Mouse (Mus musculus): ENCODE measurements at regions not wholly inside any gene's neighbourhood (a gene's known extent, or its start where the extent isn't known, plus 50 kb on each side); places are given as distances from the start of the nearest gene placed in this dataset.

DNA sequence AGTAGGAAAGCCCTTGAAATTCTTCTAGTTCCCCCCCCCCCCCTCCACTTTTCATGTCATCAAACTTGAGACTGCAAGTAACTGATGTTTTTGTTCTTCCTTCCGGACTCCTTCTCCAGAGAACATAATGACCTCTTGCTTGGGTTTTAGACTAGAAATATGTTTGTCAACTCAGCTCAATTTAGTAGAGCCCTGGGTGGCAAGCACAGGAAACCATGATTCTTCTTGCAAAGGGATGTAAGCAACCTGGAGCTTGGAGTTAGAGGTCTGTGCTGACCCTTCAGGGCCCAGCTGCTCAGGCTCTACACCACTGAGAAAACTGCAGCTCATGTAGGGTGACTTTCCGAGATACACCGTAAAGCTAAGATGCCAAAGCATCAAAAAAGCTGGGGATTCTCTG is 127.2 kb upstream of the Meis1 start:
- DNase-seq (ENCODE audit: low read depth, low spot score), result no peak

GRCm38 (mm10) chr11:19151026-19151425 is 132.2 kb upstream of the Meis1 start:
- no peak for DNase-seq (ENCODE audit: low read depth, low spot score)

GRCm38 (mm10) chr11:19153714-19154113 is 134.9 kb upstream of the Meis1 start:
- DNase-seq (ENCODE audit: low read depth, low spot score), result no peak

DNA sequence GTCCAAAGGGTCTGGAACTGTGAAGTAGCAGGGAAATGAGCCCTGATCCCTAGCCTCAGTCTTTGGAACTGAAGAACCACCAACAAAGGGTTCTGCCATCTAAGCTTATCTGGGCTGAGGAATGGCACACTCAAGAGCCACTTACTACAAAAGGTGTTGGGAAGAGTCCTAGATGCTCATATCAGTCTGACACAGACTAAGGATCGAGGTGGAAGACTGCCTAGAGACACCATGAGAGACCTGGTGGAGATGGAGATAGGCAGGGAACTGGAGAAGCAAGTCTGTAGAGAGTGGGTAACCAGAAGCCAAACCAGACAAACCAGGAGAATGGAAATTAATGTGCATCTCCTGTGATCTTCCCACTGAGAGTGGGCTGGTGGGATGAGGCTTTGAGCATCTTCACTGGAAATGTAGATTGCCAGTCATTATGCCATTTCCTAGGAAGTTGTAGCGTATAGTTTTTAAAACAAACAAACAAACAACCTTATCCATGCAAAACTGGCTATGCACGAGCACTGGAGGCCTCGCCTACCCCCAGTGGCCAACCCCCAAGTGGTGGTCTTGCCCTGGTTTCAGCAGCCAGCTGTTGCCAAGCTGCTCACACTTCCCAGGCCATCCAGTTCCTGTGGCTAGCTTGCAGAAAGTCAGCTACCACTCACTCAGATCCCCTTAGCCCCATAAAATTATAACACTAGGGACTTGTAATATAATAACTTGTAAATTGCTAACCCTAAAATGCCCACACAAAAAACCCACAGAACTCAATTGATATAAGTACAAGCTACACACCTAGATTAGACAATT is 136.2 kb upstream of the Meis1 start:
- DNase-seq (ENCODE audit: low read depth, low spot score), result no peak

DNA sequence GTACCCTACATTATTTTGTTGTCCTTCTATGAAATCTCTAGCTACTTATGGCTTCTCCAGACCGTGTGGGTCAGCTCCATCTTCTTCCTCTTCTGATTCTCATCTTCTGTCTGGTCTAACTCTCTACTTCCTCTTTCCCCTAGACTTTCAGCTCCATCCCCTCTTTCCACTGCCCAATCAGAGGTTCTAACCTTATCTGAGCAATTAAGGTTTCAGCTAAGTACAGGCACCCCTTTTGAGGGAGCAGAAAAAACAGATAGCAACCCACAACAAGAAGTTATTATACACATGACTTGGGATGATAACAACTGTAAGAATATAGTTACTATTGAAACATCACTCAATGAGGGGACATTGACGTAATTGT is 136.8 kb upstream of the Meis1 start:
- no peak for DNase-seq (ENCODE audit: low read depth, low spot score)

- no peak for DNase-seq (ENCODE audit: low read depth, low spot score)
Measured at GRCm38 (mm10) chr11:19160227-19160626, 141.4 kb upstream of the Meis1 start.

DNA sequence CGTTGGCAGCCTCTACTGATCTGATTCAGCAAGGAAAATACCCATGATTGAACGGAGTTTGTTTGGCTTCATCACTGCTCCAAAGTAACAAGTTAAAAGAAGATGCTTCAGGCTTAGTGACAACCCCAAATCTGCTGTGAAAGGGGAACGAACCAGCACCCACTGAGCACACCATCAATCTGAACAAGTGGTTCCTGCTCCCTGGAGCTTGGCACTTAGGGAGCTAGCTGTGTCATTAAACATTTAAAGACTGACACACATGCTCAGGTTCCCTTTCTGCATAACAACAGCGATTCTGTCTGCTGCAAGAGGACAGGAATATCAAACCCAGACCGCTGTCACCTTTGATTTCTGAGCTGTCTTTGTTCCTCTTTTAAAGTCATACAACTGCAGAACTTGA is 141.9 kb upstream of the Meis1 start:
- no peak for DNase-seq (ENCODE audit: low read depth, low spot score)

DNA sequence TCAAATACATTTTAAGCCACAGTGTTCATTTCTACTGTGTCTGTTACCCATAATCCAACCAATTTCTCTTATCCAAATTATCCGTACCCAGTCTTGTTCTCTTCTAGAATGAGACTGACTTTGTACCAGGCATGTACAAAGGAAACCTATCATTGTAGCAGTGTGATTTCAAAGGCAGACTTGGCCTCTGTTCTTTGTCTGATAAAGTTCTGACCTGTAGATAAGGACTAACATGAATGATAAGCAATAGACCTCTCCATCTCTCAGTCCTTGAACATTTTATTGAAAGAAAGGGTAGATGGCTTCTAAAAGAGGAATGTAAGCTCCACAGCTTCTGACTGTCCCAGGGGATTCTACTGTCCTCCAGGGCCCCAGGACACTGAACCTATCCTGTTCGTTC is 152.2 kb upstream of the Meis1 start:
- DNase-seq (ENCODE audit: low read depth, low spot score), result no peak

DNA sequence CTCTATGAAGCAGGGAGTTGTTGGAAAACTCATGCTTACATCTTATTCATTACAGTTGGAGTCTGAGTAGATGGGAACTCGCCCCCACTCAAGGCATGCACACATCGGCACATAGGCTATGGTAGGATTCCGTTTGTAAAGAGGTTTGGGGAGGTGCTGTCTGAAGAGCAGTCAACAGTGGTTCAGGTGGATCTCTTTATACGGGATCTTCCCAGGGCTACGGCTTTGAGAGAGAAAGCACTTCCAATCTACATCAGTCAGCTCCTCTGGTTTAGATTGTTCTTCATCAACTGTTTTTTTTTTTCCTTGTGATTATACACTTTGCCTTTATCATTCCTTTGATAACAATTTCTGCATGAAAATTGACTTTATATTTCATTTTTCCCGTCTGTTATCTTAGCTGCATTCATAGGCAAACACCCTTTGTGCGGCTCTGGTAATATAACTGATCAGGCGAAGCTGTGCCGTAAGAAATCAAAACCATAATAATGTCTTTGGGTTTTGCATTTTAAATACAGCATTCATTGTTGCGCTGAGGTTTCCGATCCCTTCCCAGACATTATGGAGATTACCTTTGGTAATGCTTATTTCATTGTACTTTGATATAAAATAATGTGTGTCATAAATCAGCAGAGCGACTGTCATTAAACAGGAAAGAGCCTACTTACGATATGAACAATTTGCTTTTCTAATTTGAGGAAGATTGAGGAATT is 155.7 kb upstream of the Meis1 start:
- DNase-seq (ENCODE audit: low read depth, low spot score), result no peak

GRCm38 (mm10) chr11:19179290-19179689 is 160.5 kb upstream of the Meis1 start:
- DNase-seq (ENCODE audit: low read depth, low spot score), result no peak

GRCm38 (mm10) chr11:19189778-19190177 is 171.0 kb upstream of the Meis1 start:
- DNase-seq (ENCODE audit: low read depth, low spot score), result no peak

GRCm38 (mm10) chr11:19194464-19194863 is 175.7 kb upstream of the Meis1 start:
- DNase-seq (ENCODE audit: low read depth, low spot score), result no peak

DNA sequence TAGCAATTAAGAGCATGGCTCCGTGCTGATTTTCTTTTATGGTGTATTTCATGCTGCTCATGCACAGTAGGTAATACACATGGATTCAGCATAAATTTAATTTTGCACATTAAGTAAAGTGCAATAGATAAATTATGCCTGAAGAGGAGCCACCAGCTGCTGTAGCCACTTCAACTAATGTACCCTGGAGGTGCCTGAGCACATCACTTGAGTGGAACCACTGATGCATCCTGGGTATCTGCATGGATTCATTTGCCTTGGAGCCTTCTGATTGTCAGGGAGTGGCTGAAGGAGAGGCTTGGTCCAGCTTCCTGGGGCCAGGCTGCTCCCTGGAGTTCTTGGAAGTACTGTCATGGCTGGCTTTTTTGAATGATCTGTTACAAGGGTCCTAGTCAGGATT is 179.0 kb upstream of the Meis1 start:
- DNase-seq (ENCODE audit: low read depth, low spot score), result no peak

- DNase-seq (ENCODE audit: low read depth, low spot score), result no peak
Measured at GRCm38 (mm10) chr11:19202602-19203517, 184.1 kb upstream of the Meis1 start.

GRCm38 (mm10) chr11:19203518-19203900 is 184.7 kb upstream of the Meis1 start:
- DNase-seq (ENCODE audit: low read depth, low spot score), result no peak

DNA sequence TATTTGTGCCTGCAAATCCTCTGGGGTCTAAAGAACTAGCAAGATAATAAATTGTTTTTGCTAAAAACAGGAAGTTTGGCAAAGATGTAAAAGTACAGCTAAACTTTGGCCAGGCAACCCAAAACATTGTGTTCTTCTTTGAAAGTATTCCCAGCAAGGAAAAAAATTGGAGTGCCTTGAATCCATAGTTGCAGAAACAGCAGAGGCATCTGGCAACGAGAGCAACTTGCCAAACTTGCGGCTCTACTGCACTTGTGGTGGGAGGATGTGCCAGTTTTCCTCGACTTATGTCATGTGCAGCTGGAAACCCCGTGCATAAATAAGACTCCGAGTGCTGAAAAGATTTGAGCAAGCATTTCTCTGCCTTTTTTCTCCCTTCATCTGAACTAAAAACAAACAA is 185.2 kb upstream of the Meis1 start:
- DNase-seq (ENCODE audit: low read depth, low spot score), result peak; percentile 46

DNA sequence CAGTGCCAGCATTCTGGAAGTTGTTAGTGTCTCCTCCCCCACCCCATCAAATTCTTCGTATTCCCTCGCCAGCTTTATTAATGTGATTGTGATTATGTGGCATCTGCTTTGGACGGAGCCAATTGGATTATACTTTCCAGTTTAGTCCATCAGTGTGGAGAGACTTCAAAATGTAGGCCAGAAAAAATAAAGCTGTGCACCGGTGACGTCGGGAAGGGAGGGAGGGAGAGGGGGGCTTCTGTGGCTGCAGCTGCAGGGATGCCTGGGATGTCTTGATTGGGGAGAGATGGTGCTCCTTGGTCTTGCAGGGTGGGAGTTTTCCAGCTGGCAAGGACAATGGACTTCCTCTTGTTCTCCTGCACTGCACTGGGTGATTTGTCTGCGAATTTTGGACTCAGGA is 185.7 kb upstream of the Meis1 start:
- peak; percentile 12 for DNase-seq (ENCODE audit: low read depth, low spot score)

GRCm38 (mm10) chr11:19205174-19205573 is 186.4 kb upstream of the Meis1 start:
- no peak for DNase-seq (ENCODE audit: low read depth, low spot score)

DNA sequence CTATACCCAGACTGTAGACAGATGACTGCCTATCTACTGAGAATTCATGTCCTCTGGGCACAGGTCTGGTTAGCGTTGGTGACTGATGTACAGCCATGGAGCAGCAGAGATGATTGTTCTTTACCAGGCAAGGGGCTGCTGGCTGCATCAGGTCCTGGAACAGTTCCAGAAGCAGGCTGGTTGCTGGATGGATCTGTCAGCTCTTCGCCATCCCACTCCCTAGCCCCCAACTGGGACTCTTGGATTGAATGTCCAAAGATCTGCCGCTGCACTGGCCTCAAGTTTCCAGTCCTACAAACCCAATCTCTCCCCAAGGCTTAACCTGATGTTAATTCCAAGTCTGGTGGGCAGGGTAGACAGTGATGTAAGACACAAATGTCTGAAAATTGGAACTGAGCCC is 200.7 kb upstream of the Meis1 start:
- no peak for DNase-seq (ENCODE audit: low read depth, low spot score)

GRCm38 (mm10) chr11:19221442-19221841 is 202.7 kb upstream of the Meis1 start:
- no peak for DNase-seq (ENCODE audit: low read depth, low spot score)

- DNase-seq (ENCODE audit: low read depth, low spot score), result no peak
Measured at GRCm38 (mm10) chr11:19226756-19227155, 208.0 kb upstream of the Meis1 start.

DNA sequence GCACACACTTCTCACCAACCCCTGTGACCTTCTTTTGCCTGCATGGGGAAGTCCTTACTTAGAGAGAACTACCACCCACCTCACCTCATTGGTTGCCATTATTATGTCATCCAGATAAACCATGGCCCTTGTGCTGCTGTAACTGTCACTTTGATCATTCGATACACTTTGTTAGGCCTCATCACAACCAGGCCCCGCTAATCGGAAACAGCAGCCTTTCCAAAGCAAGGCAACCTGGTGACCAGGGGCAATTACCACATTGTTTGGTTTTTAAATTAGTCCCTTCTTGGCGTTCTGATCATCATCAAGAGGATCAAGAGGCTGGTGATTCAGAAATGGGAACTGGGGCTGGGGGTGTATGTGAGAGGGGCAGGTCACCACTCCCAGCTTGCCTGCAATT is 208.9 kb upstream of the Meis1 start:
- DNase-seq (ENCODE audit: low read depth, low spot score), result no peak
